Mouse (Mus musculus): ENCODE data around the gene Gpatch1.

GRCm38 (mm10) chr7:35344785-35345330, 26.6 kb upstream of the Gpatch1 start:
- TF ChIP-seq CTCF (conservative IDR thresholded peaks at IDR 0.05; ENCODE audit: insufficient read depth, insufficient read length, low read depth, low read length) (no peak), POLR2A (IDR thresholded peaks at IDR 0.05; ENCODE audit: low read depth, low read length) (no peak)

Measured in kidney, adult 2 months (tissue).